Mouse (Mus musculus): ENCODE data around the gene Pdzd2.

GRCm38 (mm10) chr15:12330892-12331291, 408.8 kb downstream of the Pdzd2 start:
- no peak for TF ChIP-seq CTCF (IDR thresholded peaks at IDR 0.05; ENCODE audit: extremely low read depth, insufficient read depth, low read length)
- no peak for TF ChIP-seq POLR2A (IDR thresholded peaks at IDR 0.05; ENCODE audit: extremely low read depth, insufficient read depth, low read length)
